Comparison of ENCODE assay signal across 31 mouse cellular contexts in genomic region chr13:54602639-54603111, GRCm38 (mm10). TPM values are rescaled to one million over a fixed set of nuclear protein-coding genes. Genes with fewer than 3 reads are reported as not detected.
A peak's percentile ranks its signal among the peaks of the same experiment; 100 is the strongest.
DNase-seq lines count a peak whose midpoint lies in the region; ATAC-seq and TF ChIP-seq lines count a peak whose summit lies in the region.
"Had no signal": no experiment of that assay in that cellular context is flagged by ENCODE, and none has a peak within 500 bp of the region (broad histone marks: within the 10 kb centered on the region; RNA-seq: fewer than 3 reads in every experiment).

No protein-coding gene starts in this region.

- H3K4me3 ChIP-seq in ES-Bruce4 (ENCODE audit: low read depth, low read length) (no peak overlapping the region), ES-E14 (ENCODE audit: insufficient read depth in 1 of 2, low read depth in 1 of 2, low read length in 2 of 2, poor library complexity in 1 of 2, severe bottlenecking in 1 of 2) (no peak overlapping the region; a peak in 1 of 4 replicates)
- no peak overlapping the region for H3K4me3 ChIP-seq in intestine, embryonic 14.5 days (ENCODE audit: low read depth, low read length)
- H3K4me3 ChIP-seq in limb, embryonic 11.5 days (ENCODE audit: low read depth, low read length): no peak overlapping the region
- H3K4me3 ChIP-seq in left cerebral cortex, adult 2 months: no peak overlapping the region
- H3K4me3 ChIP-seq: embryonic facial prominence, embryonic 12.5 days; forebrain, embryonic 15.5 days; heart, embryonic 13.5 days; hindbrain, embryonic 10.5 days; hindbrain, embryonic 15.5 days; liver, embryonic 15.5 days; midbrain, embryonic 12.5 days; neural tube, embryonic 13.5 days had no signal

- H3K9me3 ChIP-seq in ES-Bruce4 (replicated peaks; ENCODE audit: control insufficient read depth, insufficient read depth, low read length, poor library complexity, severe bottlenecking): no peaks in the 10 kb centered on the region
- H3K9me3 ChIP-seq in ES-E14 (ENCODE audit: control insufficient read depth, insufficient read depth, low read depth, low read length): no peaks in the 10 kb centered on the region
- H3K9me3 ChIP-seq in intestine, embryonic 14.5 days (ENCODE audit: control insufficient read depth, low read length): no peaks in the 10 kb centered on the region
- H3K9me3 ChIP-seq in limb, embryonic 11.5 days (ENCODE audit: control insufficient read depth, low read length): no peaks in the 10 kb centered on the region
- H3K9me3 ChIP-seq: embryonic facial prominence, embryonic 12.5 days; forebrain, embryonic 15.5 days; heart, embryonic 13.5 days; hindbrain, embryonic 10.5 days; hindbrain, embryonic 15.5 days; liver, embryonic 15.5 days; midbrain, embryonic 12.5 days; neural tube, embryonic 13.5 days had no signal

- H3K4me2 ChIP-seq in intestine, embryonic 14.5 days (ENCODE audit: low read length): no peak overlapping the region
- 0 out of 2 replicates have a peak overlapping the region, but pooled peaks have one; percentile 1 for H3K4me2 ChIP-seq in limb, embryonic 11.5 days (ENCODE audit: low read depth, severe bottlenecking)
- H3K4me2 ChIP-seq: embryonic facial prominence, embryonic 12.5 days; forebrain, embryonic 15.5 days; heart, embryonic 13.5 days; hindbrain, embryonic 15.5 days; liver, embryonic 15.5 days; lung, embryonic 14.5 days; midbrain, embryonic 12.5 days; neural tube, embryonic 13.5 days had no signal

- no peaks in the 10 kb centered on the region for H3K36me3 ChIP-seq in ES-Bruce4 (ENCODE audit: control insufficient read depth, insufficient read depth, low read length, poor library complexity, severe bottlenecking)
- H3K36me3 ChIP-seq in ES-E14 (ENCODE audit: control insufficient read depth, insufficient read depth, low read length, poor library complexity, severe bottlenecking): 0 out of 2 replicates have a peak, but pooled peaks cover 2% of the 10 kb centered on the region
- H3K36me3 ChIP-seq in intestine, embryonic 14.5 days (ENCODE audit: control insufficient read depth, insufficient read depth, low read length): peaks cover 14% of the 10 kb centered on the region
- H3K36me3 ChIP-seq in limb, embryonic 11.5 days (ENCODE audit: control insufficient read depth, insufficient read depth, low read length): no peaks in the 10 kb centered on the region

- H3K4me1 ChIP-seq in ES-Bruce4 (ENCODE audit: control insufficient read depth, insufficient read depth, low read length) (peaks cover 10% of the 10 kb centered on the region), ES-E14 (ENCODE audit: control insufficient read depth in 2 of 2, insufficient read depth in 2 of 2, low read length in 2 of 2, poor library complexity in 1 of 2) (peaks cover 14 to 45% of the 10 kb centered on the region in 2 experiments; a peak in 3 of 4 replicates)
- no peaks in the 10 kb centered on the region for H3K4me1 ChIP-seq in intestine, embryonic 14.5 days (replicated peaks; ENCODE audit: control insufficient read depth, insufficient read depth, low read length)
- 0 out of 2 replicates have a peak, but pooled peaks cover 2% of the 10 kb centered on the region for H3K4me1 ChIP-seq in limb, embryonic 11.5 days (ENCODE audit: control insufficient read depth, insufficient read depth, low read length)
- H3K4me1 ChIP-seq: embryonic facial prominence, embryonic 12.5 days; forebrain, embryonic 15.5 days; hindbrain, embryonic 10.5 days; hindbrain, embryonic 15.5 days had no signal

- no peak for TF ChIP-seq CTCF in ES-Bruce4 (IDR thresholded peaks at IDR 0.05; ENCODE audit: low read depth, low read length)
- TF ChIP-seq CTCF in left cerebral cortex, adult 2 months (IDR thresholded peaks at IDR 0.05): no peak

- in situ Hi-C loops in ES-E14 (cut with MboI; ENCODE audit: low sequenced_read_pairs in 2 of 2, unreplicated experiment in 2 of 2): no loop called here

- 0 out of 2 replicates have a peak, but pooled peaks have one; percentile 58 for TF ChIP-seq EP300 in ES-Bruce4 (IDR thresholded peaks at IDR 0.05; ENCODE audit: insufficient read depth, low read depth, low read length)

- WGBS in intestine, embryonic 14.5 days: 30% methylated on average over 3 of the region's 3 CpGs
- 15% methylated on average over 3 of the region's 3 CpGs for WGBS in limb, embryonic 11.5 days

- no peak for TF ChIP-seq POLR2A in ES-Bruce4 (IDR thresholded peaks at IDR 0.05; ENCODE audit: insufficient read depth, low read length)

- DNase-seq in ES-E14 (ENCODE audit: low read depth, low spot score): peak; percentile 65
- DNase-seq in intestine, embryonic 14.5 days (ENCODE audit: low spot score): no peak
- peak; percentile 43 for DNase-seq in limb, embryonic 11.5 days (ENCODE audit: low spot score)
- DNase-seq in adrenal gland, adult 18-20 months (ENCODE audit: low spot score in 2 of 2): no peak
- no peak for DNase-seq in left cerebral cortex, adult 2 months (ENCODE audit: extremely low spot score in 1 of 2, low spot score in 2 of 2)
- DNase-seq: B cell, adult 2 months; cerebellum, adult 11 months; cerebellum, adult 9-10 months; cerebellum, postnatal 36 days; embryo, embryonic 11 days; gastrocnemius, postnatal 14 days; heart, adult 18-20 months; heart, postnatal 10 days; kidney, adult 9 months; kidney, postnatal 10 days; layer of hippocampus, adult 9-11 months; liver; lung, embryonic 14.5 days; lung, postnatal 36 days had no signal

- H3K27ac ChIP-seq in ES-Bruce4 (ENCODE audit: insufficient read depth, low read length) (peak overlapping the region; percentile 47), ES-E14 (ENCODE audit: insufficient read depth, low read depth, low read length, poor library complexity, severe bottlenecking) (peak overlapping the region; percentile 15; the same call in 1 of the 2 replicates)
- 0 out of 2 replicates have a peak overlapping the region, but pooled peaks have one; percentile 9 for H3K27ac ChIP-seq in intestine, embryonic 14.5 days (ENCODE audit: low read depth)
- H3K27ac ChIP-seq in limb, embryonic 11.5 days (replicated peaks; ENCODE audit: low read depth, low read length): no peak overlapping the region
- no peak overlapping the region for H3K27ac ChIP-seq in left cerebral cortex, adult 2 months
- H3K27ac ChIP-seq: embryonic facial prominence, embryonic 12.5 days; forebrain, embryonic 15.5 days; heart, embryonic 13.5 days; hindbrain, embryonic 10.5 days; hindbrain, embryonic 15.5 days; liver, embryonic 15.5 days; midbrain, embryonic 12.5 days; neural tube, embryonic 13.5 days had no signal

- H3K27me3 ChIP-seq in ES-Bruce4 (ENCODE audit: control insufficient read depth, insufficient read depth, low read length, poor library complexity, severe bottlenecking): no peaks in the 10 kb centered on the region
- no peaks in the 10 kb centered on the region for H3K27me3 ChIP-seq in intestine, embryonic 14.5 days (replicated peaks; ENCODE audit: control insufficient read depth, insufficient read depth, low read length)
- no peaks in the 10 kb centered on the region for H3K27me3 ChIP-seq in limb, embryonic 11.5 days (ENCODE audit: control insufficient read depth, insufficient read depth, low read length)
- H3K27me3 ChIP-seq: embryonic facial prominence, embryonic 12.5 days; forebrain, embryonic 15.5 days; heart, embryonic 13.5 days; hindbrain, embryonic 15.5 days; liver, embryonic 15.5 days; neural tube, embryonic 13.5 days had no signal

- H3K9ac ChIP-seq in ES-Bruce4 (ENCODE audit: low read depth, poor library complexity, severe bottlenecking) (no peak overlapping the region), ES-E14 (ENCODE audit: insufficient read depth, low read depth, low read length, poor library complexity, severe bottlenecking) (no peak overlapping the region)
- H3K9ac ChIP-seq in intestine, embryonic 14.5 days (ENCODE audit: low read length): no peak overlapping the region
- H3K9ac ChIP-seq in limb, embryonic 11.5 days (ENCODE audit: low read length): no peak overlapping the region
- H3K9ac ChIP-seq: embryonic facial prominence, embryonic 12.5 days; forebrain, embryonic 15.5 days; heart, embryonic 13.5 days; hindbrain, embryonic 15.5 days; liver, embryonic 15.5 days; lung, embryonic 14.5 days; midbrain, embryonic 12.5 days; neural tube, embryonic 13.5 days had no signal

- intact Hi-C loops in left cerebral cortex, adult 2 months (cut with DNase I): no loop called here

- peak; percentile 78 for ATAC-seq in intestine, embryonic 14.5 days (replicated peaks; ENCODE audit: low FRiP score, low TSS enrichment, low read depth)
- 0 out of 2 replicates have a peak, but pooled peaks have one; percentile 60 for ATAC-seq in limb, embryonic 11.5 days (ENCODE audit: insufficient number of reproducible peaks, low FRiP score, low TSS enrichment, low read depth)
- no peak for ATAC-seq in frontal cortex, adult (ENCODE audit: low TSS enrichment)
- no peak for ATAC-seq in megakaryocyte-erythroid progenitor cell, adult 5-6 weeks (replicated peaks; ENCODE audit: low FRiP score, low TSS enrichment, poor library complexity, severe bottlenecking)
- ATAC-seq: forebrain, embryonic 15.5 days; inflammation-experienced regulatory T-cells, adult 6 months had no signal

RNA-seq across cellular contexts. Expression of gene Cltb, which starts 8.5 kb away (rescaled TPM):
- 27.5 and 30.2 TPM in 2 replicates for polyA plus RNA-seq in ES-Bruce4 (2011; ENCODE audit: insufficient read depth, insufficient read length, low read depth, missing spikeins)
- total RNA-seq in ES-E14 (2012; rRNA removed): 49.5 and 75.1 TPM in 2 replicates
- polyA plus RNA-seq in intestine, embryonic 14.5 days (2014; fragmentation: Nextera tagmentation; extraction: Ambion mirVana): 43.6 and 49.6 TPM in 2 replicates
- 12.3 and 13.0 TPM in 2 replicates for polyA plus RNA-seq in limb, embryonic 11.5 days (2014; fragmentation: Nextera tagmentation; extraction: Ambion mirVana)
- 100 to 1,000 TPM in 1 of 2 experiments, 10 to 100 TPM in 1; 78.8 to 149 TPM for total RNA-seq in adrenal gland, adult 18-20 months (2021)
- total RNA-seq in left cerebral cortex, adult 2 months (2021): 100 to 1,000 TPM; 304 to 316 TPM
- 12.1 and 15.2 TPM in 2 replicates for total RNA-seq in megakaryocyte-erythroid progenitor cell, adult 5-6 weeks (2014; fragmentation: Nextera tagmentation)
- total RNA-seq in megakaryocyte-erythroid progenitor cell, adult 5-6 weeks (2017): 20.0 and 26.3 TPM in 2 replicates

RNA-seq across cellular contexts. Expression of gene Higd2a, which starts 12.7 kb away (rescaled TPM):
- polyA plus RNA-seq in ES-Bruce4 (2011; ENCODE audit: insufficient read depth, insufficient read length, low read depth, missing spikeins): 104 and 116 TPM in 2 replicates
- total RNA-seq in ES-E14 (2012; rRNA removed): 108 and 156 TPM in 2 replicates
- 221 and 239 TPM in 2 replicates for polyA plus RNA-seq in intestine, embryonic 14.5 days (2014; fragmentation: Nextera tagmentation; extraction: Ambion mirVana)
- 155 and 157 TPM in 2 replicates for polyA plus RNA-seq in limb, embryonic 11.5 days (2014; fragmentation: Nextera tagmentation; extraction: Ambion mirVana)
- 100 to 1,000 TPM; 222 to 239 TPM for total RNA-seq in adrenal gland, adult 18-20 months (2021)
- 100 to 1,000 TPM; 134 to 144 TPM for total RNA-seq in left cerebral cortex, adult 2 months (2021)
- 101 and 117 TPM in 2 replicates for total RNA-seq in megakaryocyte-erythroid progenitor cell, adult 5-6 weeks (2014; fragmentation: Nextera tagmentation)
- 24.4 and 40.6 TPM in 2 replicates for total RNA-seq in megakaryocyte-erythroid progenitor cell, adult 5-6 weeks (2017)

RNA-seq across cellular contexts. Expression of gene Nop16, which starts 12.8 kb away (rescaled TPM):
- polyA plus RNA-seq in ES-Bruce4 (2011; ENCODE audit: insufficient read depth, insufficient read length, low read depth, missing spikeins): 61.8 and 65.5 TPM in 2 replicates
- total RNA-seq in ES-E14 (2012; rRNA removed): 53.2 and 65.5 TPM in 2 replicates
- polyA plus RNA-seq in intestine, embryonic 14.5 days (2014; fragmentation: Nextera tagmentation; extraction: Ambion mirVana): 78.8 and 91.5 TPM in 2 replicates
- polyA plus RNA-seq in limb, embryonic 11.5 days (2014; fragmentation: Nextera tagmentation; extraction: Ambion mirVana): 95.6 and 99.7 TPM in 2 replicates
- 10 to 100 TPM; 59.7 to 69.7 TPM for total RNA-seq in adrenal gland, adult 18-20 months (2021)
- 10 to 100 TPM; 24.1 to 26.8 TPM for total RNA-seq in left cerebral cortex, adult 2 months (2021)
- total RNA-seq in megakaryocyte-erythroid progenitor cell, adult 5-6 weeks (2014; fragmentation: Nextera tagmentation): 57.6 and 76.1 TPM in 2 replicates
- total RNA-seq in megakaryocyte-erythroid progenitor cell, adult 5-6 weeks (2017): 66.3 and 124 TPM in 2 replicates

RNA-seq across cellular contexts. Expression of gene Faf2, which starts 18.9 kb away (rescaled TPM):
- polyA plus RNA-seq in ES-Bruce4 (2011; ENCODE audit: insufficient read depth, insufficient read length, low read depth, missing spikeins): 69.3 and 70.5 TPM in 2 replicates
- total RNA-seq in ES-E14 (2012; rRNA removed): 76.3 and 108 TPM in 2 replicates
- polyA plus RNA-seq in intestine, embryonic 14.5 days (2014; fragmentation: Nextera tagmentation; extraction: Ambion mirVana): 95.3 and 103 TPM in 2 replicates
- 95.7 and 99.2 TPM in 2 replicates for polyA plus RNA-seq in limb, embryonic 11.5 days (2014; fragmentation: Nextera tagmentation; extraction: Ambion mirVana)
- 10 to 100 TPM; 62.3 to 83.1 TPM for total RNA-seq in adrenal gland, adult 18-20 months (2021)
- total RNA-seq in left cerebral cortex, adult 2 months (2021): 10 to 100 TPM; 48.4 to 53.1 TPM
- 42.6 and 46.2 TPM in 2 replicates for total RNA-seq in megakaryocyte-erythroid progenitor cell, adult 5-6 weeks (2014; fragmentation: Nextera tagmentation)
- total RNA-seq in megakaryocyte-erythroid progenitor cell, adult 5-6 weeks (2017): 43.6 and 44.7 TPM in 2 replicates

RNA-seq across cellular contexts. Expression of gene Arl10, which starts 27.9 kb away (rescaled TPM):
- 10.3 and 11.1 TPM in 2 replicates for polyA plus RNA-seq in ES-Bruce4 (2011; ENCODE audit: insufficient read depth, insufficient read length, low read depth, missing spikeins)
- 38.3 and 51.0 TPM in 2 replicates for total RNA-seq in ES-E14 (2012; rRNA removed)
- polyA plus RNA-seq in intestine, embryonic 14.5 days (2014; fragmentation: Nextera tagmentation; extraction: Ambion mirVana): 25.4 and 26.4 TPM in 2 replicates
- polyA plus RNA-seq in limb, embryonic 11.5 days (2014; fragmentation: Nextera tagmentation; extraction: Ambion mirVana): 27.1 and 29.7 TPM in 2 replicates
- total RNA-seq in adrenal gland, adult 18-20 months (2021): 10 to 100 TPM; 40.6 to 45.2 TPM
- total RNA-seq in left cerebral cortex, adult 2 months (2021): 10 to 100 TPM; 24.1 to 25.6 TPM
- total RNA-seq in megakaryocyte-erythroid progenitor cell, adult 5-6 weeks (2014; fragmentation: Nextera tagmentation): 9.0 and 16.5 TPM in 2 replicates
- not detected in 2 replicates for total RNA-seq in megakaryocyte-erythroid progenitor cell, adult 5-6 weeks (2017)

Comparison
In these comparisons a context has a peak if more than half of its experiments do, and no peak if none do; other contexts are left out.
1. H3K27ac ChIP-seq: peak in ES-Bruce4 (single experiment), ES-E14 (single experiment) and intestine, embryonic 14.5 days (single experiment); none in limb, embryonic 11.5 days (single experiment) and left cerebral cortex, adult 2 months (single experiment).
2. DNase-seq: peak in ES-E14 (single experiment) and limb, embryonic 11.5 days (single experiment); none in intestine, embryonic 14.5 days (single experiment), adrenal gland, adult 18-20 months (0 of 2) and left cerebral cortex, adult 2 months (0 of 2).
3. ATAC-seq: peak in intestine, embryonic 14.5 days (single experiment) and limb, embryonic 11.5 days (single experiment); none in frontal cortex, adult (single experiment) and megakaryocyte-erythroid progenitor cell, adult 5-6 weeks (single experiment).